Mouse (Mus musculus): ENCODE results near the gene Omd. TPM values are rescaled to one million over a fixed set of nuclear protein-coding genes. Genes with fewer than 3 reads are reported as not detected.

The Omd gene
- polyA plus RNA-seq (2016; fragmentation: Nextera tagmentation; extraction: Ambion mirVana), result 1.2 TPM in 2 replicates

GRCm38 (mm10) chr13:49581541-49582530 is at the start of gene Omd:
Gene Omd, plus strand, starts transcription at chr13:49582462.
- no peaks in the 10 kb centered on the region for H3K36me3 ChIP-seq (replicated peaks)
- peaks cover 18% of the 10 kb centered on the region; the same call in 1 of the 2 replicates for H3K4me1 ChIP-seq
- no peaks in the 10 kb centered on the region for H3K9me3 ChIP-seq
- H3K27me3 ChIP-seq (replicated peaks; ENCODE audit: low read depth, poor library complexity, severe bottlenecking), result no peaks in the 10 kb centered on the region
- H3K27ac ChIP-seq (replicated peaks), result peak within 1 kb of the TSS; percentile 88
- no peak for DNase-seq (ENCODE audit: low spot score)
- no peak within 1 kb of the TSS for H3K4me3 ChIP-seq
- 48% methylated on average over 8 of the region's 8 CpGs for WGBS

- Histone ChIP-seq H3K4me1 (0 out of 2 replicates have a peak, but pooled peaks cover 3% of the 10 kb centered on the region), H3K27me3 (replicated peaks; ENCODE audit: low read depth, poor library complexity, severe bottlenecking) (no peaks in the 10 kb centered on the region), H3K4me3 (no peak overlapping the region), H3K9me3 (no peaks in the 10 kb centered on the region), H3K27ac (replicated peaks) (no peak overlapping the region), H3K36me3 (replicated peaks) (no peaks in the 10 kb centered on the region)
- 94% methylated on average over 1 of the region's 1 CpGs for WGBS
- DNase-seq (ENCODE audit: low spot score), result no peak
Measured at GRCm38 (mm10) chr13:49536946-49537345, 45.3 kb upstream of the Omd start.

- Histone ChIP-seq H3K36me3 (replicated peaks) (no peaks in the 10 kb centered on the region), H3K4me1 (no peaks in the 10 kb centered on the region), H3K27ac (replicated peaks) (no peak overlapping the region), H3K4me3 (no peak overlapping the region), H3K9me3 (no peaks in the 10 kb centered on the region), H3K27me3 (replicated peaks; ENCODE audit: low read depth, poor library complexity, severe bottlenecking) (no peaks in the 10 kb centered on the region)
- 86% methylated on average over 1 of the region's 1 CpGs for WGBS
- no peak for DNase-seq (ENCODE audit: low spot score)
Measured at GRCm38 (mm10) chr13:49538693-49539092, 43.6 kb upstream of the Omd start.

GRCm38 (mm10) chr13:49544279-49544678 is 38.0 kb upstream of the Omd start, which contains the start of gene Aspn:
Gene Aspn, plus strand, starts transcription at chr13:49544443.
- 81% methylated on average over 3 of the region's 3 CpGs for WGBS
- Histone ChIP-seq H3K4me1 (peaks cover 5% of the 10 kb centered on the region; the same call in 1 of the 2 replicates), H3K27ac (replicated peaks) (no peak within 1 kb of the TSS), H3K27me3 (replicated peaks; ENCODE audit: low read depth, poor library complexity, severe bottlenecking) (no peaks in the 10 kb centered on the region), H3K9me3 (no peaks in the 10 kb centered on the region), H3K36me3 (replicated peaks) (no peaks in the 10 kb centered on the region), H3K4me3 (no peak within 1 kb of the TSS)
- no peak for DNase-seq (ENCODE audit: low spot score)

- no peak overlapping the region; the same call in 1 of the 2 replicates for H3K27ac ChIP-seq (replicated peaks)
- DNase-seq (ENCODE audit: low spot score), result no peak
- H3K36me3 ChIP-seq (replicated peaks), result no peaks in the 10 kb centered on the region
- no peaks in the 10 kb centered on the region for H3K9me3 ChIP-seq
- no peak overlapping the region for H3K4me3 ChIP-seq
- 71% methylated on average over 3 of the region's 3 CpGs for WGBS
- peaks cover 5% of the 10 kb centered on the region; the same call in 1 of the 2 replicates for H3K4me1 ChIP-seq
- H3K27me3 ChIP-seq (replicated peaks; ENCODE audit: low read depth, poor library complexity, severe bottlenecking), result no peaks in the 10 kb centered on the region
Measured at GRCm38 (mm10) chr13:49545646-49546045, 36.6 kb upstream of the Omd start.

GRCm38 (mm10) chr13:49546517-49546916 is 35.7 kb upstream of the Omd start:
- Histone ChIP-seq H3K27ac (replicated peaks) (no peak overlapping the region), H3K4me3 (no peak overlapping the region), H3K4me1 (peaks cover 5% of the 10 kb centered on the region; the same call in 1 of the 2 replicates), H3K36me3 (replicated peaks) (no peaks in the 10 kb centered on the region), H3K9me3 (no peaks in the 10 kb centered on the region), H3K27me3 (replicated peaks; ENCODE audit: low read depth, poor library complexity, severe bottlenecking) (no peaks in the 10 kb centered on the region)
- DNase-seq (ENCODE audit: low spot score), result no peak
- 79% methylated on average over 1 of the region's 1 CpGs for WGBS

- H3K36me3 ChIP-seq (replicated peaks), result no peaks in the 10 kb centered on the region
- no peak for DNase-seq (ENCODE audit: low spot score)
- H3K4me3 ChIP-seq, result no peak overlapping the region
- H3K27me3 ChIP-seq (replicated peaks; ENCODE audit: low read depth, poor library complexity, severe bottlenecking), result no peaks in the 10 kb centered on the region
- H3K4me1 ChIP-seq, result peaks cover 5% of the 10 kb centered on the region; the same call in 1 of the 2 replicates
- no peaks in the 10 kb centered on the region for H3K9me3 ChIP-seq
- WGBS, result 78% methylated on average over 1 of the region's 1 CpGs
- no peak overlapping the region for H3K27ac ChIP-seq (replicated peaks)
Measured at GRCm38 (mm10) chr13:49547563-49548150, 34.6 kb upstream of the Omd start.

GRCm38 (mm10) chr13:49549616-49550015 is 32.6 kb upstream of the Omd start:
- Histone ChIP-seq H3K4me1 (peaks cover 5% of the 10 kb centered on the region; the same call in 1 of the 2 replicates), H3K9me3 (no peaks in the 10 kb centered on the region), H3K27ac (replicated peaks) (no peak overlapping the region), H3K4me3 (no peak overlapping the region), H3K36me3 (replicated peaks) (no peaks in the 10 kb centered on the region), H3K27me3 (replicated peaks; ENCODE audit: low read depth, poor library complexity, severe bottlenecking) (no peaks in the 10 kb centered on the region)
- no peak for DNase-seq (ENCODE audit: low spot score)
- 94% methylated on average over 3 of the region's 3 CpGs for WGBS

GRCm38 (mm10) chr13:49554519-49554918 is 27.7 kb upstream of the Omd start:
- Histone ChIP-seq H3K27ac (replicated peaks) (no peak overlapping the region), H3K4me3 (no peak overlapping the region), H3K4me1 (no peaks in the 10 kb centered on the region), H3K36me3 (replicated peaks) (no peaks in the 10 kb centered on the region), H3K27me3 (replicated peaks; ENCODE audit: low read depth, poor library complexity, severe bottlenecking) (no peaks in the 10 kb centered on the region), H3K9me3 (no peaks in the 10 kb centered on the region)
- WGBS, result 78% methylated on average over 5 of the region's 5 CpGs
- no peak for DNase-seq (ENCODE audit: low spot score)

- no peaks in the 10 kb centered on the region for H3K4me1 ChIP-seq
- 79% methylated on average over 1 of the region's 1 CpGs for WGBS
- no peaks in the 10 kb centered on the region for H3K36me3 ChIP-seq (replicated peaks)
- no peaks in the 10 kb centered on the region for H3K9me3 ChIP-seq
- DNase-seq (ENCODE audit: low spot score), result no peak
- no peak overlapping the region for H3K27ac ChIP-seq (replicated peaks)
- no peaks in the 10 kb centered on the region for H3K27me3 ChIP-seq (replicated peaks; ENCODE audit: low read depth, poor library complexity, severe bottlenecking)
- H3K4me3 ChIP-seq, result no peak overlapping the region
Measured at GRCm38 (mm10) chr13:49556203-49556602, 26.1 kb upstream of the Omd start.

- 70% methylated on average over 1 of the region's 1 CpGs for WGBS
- Histone ChIP-seq H3K27me3 (replicated peaks; ENCODE audit: low read depth, poor library complexity, severe bottlenecking) (no peaks in the 10 kb centered on the region), H3K27ac (replicated peaks) (no peak overlapping the region), H3K4me1 (no peaks in the 10 kb centered on the region), H3K9me3 (no peaks in the 10 kb centered on the region), H3K4me3 (no peak overlapping the region), H3K36me3 (replicated peaks) (no peaks in the 10 kb centered on the region)
- DNase-seq (ENCODE audit: low spot score), result no peak
Measured at GRCm38 (mm10) chr13:49556924-49557323, 25.3 kb upstream of the Omd start.

- H3K4me1 ChIP-seq, result no peaks in the 10 kb centered on the region
- no peaks in the 10 kb centered on the region for H3K27me3 ChIP-seq (replicated peaks; ENCODE audit: low read depth, poor library complexity, severe bottlenecking)
- no peak overlapping the region for H3K4me3 ChIP-seq
- 33% methylated on average over 2 of the region's 2 CpGs for WGBS
- H3K9me3 ChIP-seq, result no peaks in the 10 kb centered on the region
- DNase-seq (ENCODE audit: low spot score), result peak; percentile 22
- no peak overlapping the region for H3K27ac ChIP-seq (replicated peaks)
- H3K36me3 ChIP-seq (replicated peaks), result no peaks in the 10 kb centered on the region
Measured at GRCm38 (mm10) chr13:49559185-49559584, 23.1 kb upstream of the Omd start.
